Mouse (Mus musculus): Measurements from ENCODE around the gene Tfap2a. TPM values are rescaled to one million over a fixed set of nuclear protein-coding genes. Genes with fewer than 3 reads are reported as not detected.

Tfap2a gene
- polyA plus RNA-seq, 1 experiment from 2014 or later: 8.4 TPM

GRCm38 (mm10) chr13:40707646-40708045, 30.5 kb downstream of the Tfap2a start:
- Histone ChIP-seq H3K4me1 (ENCODE audit: control insufficient read depth, insufficient read depth, low read length) (peaks cover 8% of the 10 kb centered on the region; the same call in 1 of the 2 replicates), H3K36me3 (replicated peaks; ENCODE audit: control insufficient read depth, insufficient read depth, low read depth, low read length) (no peaks in the 10 kb centered on the region)
- peak; percentile 1 for DNase-seq (ENCODE audit: low spot score)

GRCm38 (mm10) chr13:40706612-40707011, 31.6 kb downstream of the Tfap2a start:
- Histone ChIP-seq H3K9ac (replicated peaks; ENCODE audit: low read length) (no peak overlapping the region), H3K27ac (replicated peaks; ENCODE audit: low read depth, low read length) (no peak overlapping the region), H3K36me3 (replicated peaks; ENCODE audit: control insufficient read depth, insufficient read depth, low read depth, low read length) (no peaks in the 10 kb centered on the region), H3K4me1 (ENCODE audit: control insufficient read depth, insufficient read depth, low read length) (peaks cover 8% of the 10 kb centered on the region; the same call in 1 of the 2 replicates), H3K4me3 (ENCODE audit: low read depth, low read length) (no peak overlapping the region), H3K4me2 (ENCODE audit: low read depth, low read length) (no peak overlapping the region), H3K27me3 (ENCODE audit: control insufficient read depth, insufficient read depth, low read length) (peaks cover 49% of the 10 kb centered on the region), H3K9me3 (replicated peaks; ENCODE audit: control insufficient read depth, low read length) (no peaks in the 10 kb centered on the region)
- 3% methylated on average over 5 of the region's 5 CpGs for WGBS
- ATAC-seq (replicated peaks; ENCODE audit: insufficient number of reproducible peaks, low FRiP score, low TSS enrichment, low read depth) (no peak), DNase-seq (ENCODE audit: low spot score) (peak; percentile 9)

More at GRCm38 (mm10) chr13:40707646-40708045, 30.5 kb downstream of the Tfap2a start:
- H3K27me3 ChIP-seq (ENCODE audit: control insufficient read depth, insufficient read depth, low read length): peaks cover 49% of the 10 kb centered on the region
- no peak for ATAC-seq (replicated peaks; ENCODE audit: insufficient number of reproducible peaks, low FRiP score, low TSS enrichment, low read depth)
- no peak overlapping the region for H3K4me3 ChIP-seq (ENCODE audit: low read depth, low read length)
- 19% methylated on average over 3 of the region's 3 CpGs for WGBS
- no peak overlapping the region for H3K4me2 ChIP-seq (ENCODE audit: low read depth, low read length)
- no peaks in the 10 kb centered on the region for H3K9me3 ChIP-seq (replicated peaks; ENCODE audit: control insufficient read depth, low read length)
- no peak overlapping the region for H3K9ac ChIP-seq (replicated peaks; ENCODE audit: low read length)
- H3K27ac ChIP-seq (replicated peaks; ENCODE audit: low read depth, low read length): no peak overlapping the region

DNA sequence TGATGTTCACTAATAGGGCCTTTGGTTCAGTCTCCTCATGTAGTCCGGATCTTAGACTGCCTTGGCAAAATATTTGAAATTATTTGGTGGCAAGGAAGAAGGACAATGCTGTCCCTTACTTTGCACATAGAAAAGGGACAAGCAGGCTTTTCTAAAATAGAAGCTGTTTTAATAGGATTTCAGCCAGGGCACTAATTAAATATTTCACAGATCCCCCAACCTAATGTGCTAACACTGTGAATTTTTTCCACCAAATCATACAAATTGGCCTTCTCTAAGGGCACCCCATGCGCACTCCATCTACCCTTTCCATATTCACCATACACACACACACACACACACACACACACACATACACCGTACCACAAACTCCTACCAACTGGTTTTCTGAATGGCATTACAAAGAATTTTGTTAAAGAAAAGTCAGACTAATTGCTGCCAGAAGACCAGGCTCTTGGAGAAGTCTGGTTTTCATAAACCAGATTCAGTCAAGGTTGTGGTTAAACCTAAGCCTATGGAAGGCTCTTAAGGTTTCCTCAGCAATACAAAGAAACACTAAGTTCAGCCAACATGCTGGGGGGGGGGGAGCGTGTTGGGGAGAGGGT, 32.3 kb downstream of the Tfap2a start:
- no peak overlapping the region for H3K27ac ChIP-seq (replicated peaks; ENCODE audit: low read depth, low read length)
- H3K4me3 ChIP-seq (ENCODE audit: low read depth, low read length): no peak overlapping the region
- peak; percentile 74 for DNase-seq (ENCODE audit: low spot score)
- peaks cover 51% of the 10 kb centered on the region for H3K27me3 ChIP-seq (ENCODE audit: control insufficient read depth, insufficient read depth, low read length)
- WGBS: 6% methylated on average over 4 of the region's 4 CpGs
- H3K4me2 ChIP-seq (ENCODE audit: low read depth, low read length): no peak overlapping the region
- H3K4me1 ChIP-seq (ENCODE audit: control insufficient read depth, insufficient read depth, low read length): peaks cover 8% of the 10 kb centered on the region; the same call in 1 of the 2 replicates
- no peaks in the 10 kb centered on the region for H3K9me3 ChIP-seq (replicated peaks; ENCODE audit: control insufficient read depth, low read length)
- no peak overlapping the region for H3K9ac ChIP-seq (replicated peaks; ENCODE audit: low read length)
- no peaks in the 10 kb centered on the region for H3K36me3 ChIP-seq (replicated peaks; ENCODE audit: control insufficient read depth, insufficient read depth, low read depth, low read length)
- no peak for ATAC-seq (replicated peaks; ENCODE audit: insufficient number of reproducible peaks, low FRiP score, low TSS enrichment, low read depth)

- Histone ChIP-seq H3K27me3 (ENCODE audit: control insufficient read depth, insufficient read depth, low read length) (peaks cover 51% of the 10 kb centered on the region), H3K9me3 (replicated peaks; ENCODE audit: control insufficient read depth, low read length) (no peaks in the 10 kb centered on the region), H3K4me3 (ENCODE audit: low read depth, low read length) (peak overlapping the region; percentile 21), H3K9ac (replicated peaks; ENCODE audit: low read length) (no peak overlapping the region; the same call in 1 of the 2 replicates), H3K36me3 (replicated peaks; ENCODE audit: control insufficient read depth, insufficient read depth, low read depth, low read length) (no peaks in the 10 kb centered on the region), H3K27ac (replicated peaks; ENCODE audit: low read depth, low read length) (no peak overlapping the region), H3K4me2 (ENCODE audit: low read depth, low read length) (peak overlapping the region; percentile 43), H3K4me1 (ENCODE audit: control insufficient read depth, insufficient read depth, low read length) (peaks cover 8% of the 10 kb centered on the region; the same call in 1 of the 2 replicates)
- no peak for ATAC-seq (replicated peaks; ENCODE audit: insufficient number of reproducible peaks, low FRiP score, low TSS enrichment, low read depth)
- DNase-seq (ENCODE audit: low spot score): peak; percentile 64
- under 1% methylated on average over 28 of the region's 28 CpGs for WGBS
These were observed 33.2 kb downstream of the Tfap2a start for GRCm38 (mm10) chr13:40704864-40705455.

DNA sequence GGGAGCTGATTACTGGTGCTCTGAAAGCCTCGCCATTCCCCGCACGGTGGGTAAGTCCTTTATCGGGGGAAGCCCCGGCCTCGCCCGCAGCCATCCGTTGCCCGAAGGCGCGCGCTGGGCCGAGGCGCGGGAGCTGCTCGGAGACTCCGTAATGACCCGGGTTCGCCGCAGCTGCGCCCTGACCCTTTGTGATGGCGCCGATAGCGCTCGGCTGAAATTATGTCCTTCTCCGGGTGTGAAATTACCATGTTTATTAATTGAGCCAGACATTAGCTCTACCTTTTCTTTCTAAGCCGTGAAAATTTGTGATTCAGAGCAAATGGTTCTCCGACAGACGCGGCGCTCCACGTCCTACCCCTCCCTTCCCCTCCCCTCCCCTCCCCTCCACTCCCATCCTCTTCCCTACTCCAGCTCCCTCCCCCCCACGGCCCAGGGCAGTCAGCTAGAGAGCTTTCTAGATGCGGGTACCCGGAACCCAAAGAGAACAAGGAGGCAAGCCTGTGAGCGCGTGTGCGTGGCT, 34.1 kb downstream of the Tfap2a start:
- H3K4me3 ChIP-seq (ENCODE audit: low read depth, low read length): peak overlapping the region; percentile 28

GRCm38 (mm10) chr13:40703123-40703797, 34.9 kb downstream of the Tfap2a start:
- Histone ChIP-seq H3K4me1 (ENCODE audit: control insufficient read depth, insufficient read depth, low read length) (peaks cover 6% of the 10 kb centered on the region; the same call in 1 of the 2 replicates), H3K9me3 (replicated peaks; ENCODE audit: control insufficient read depth, low read length) (no peaks in the 10 kb centered on the region), H3K27ac (replicated peaks; ENCODE audit: low read depth, low read length) (no peak overlapping the region), H3K27me3 (ENCODE audit: control insufficient read depth, insufficient read depth, low read length) (peaks cover 50% of the 10 kb centered on the region), H3K4me3 (ENCODE audit: low read depth, low read length) (no peak overlapping the region), H3K4me2 (ENCODE audit: low read depth, low read length) (no peak overlapping the region), H3K9ac (replicated peaks; ENCODE audit: low read length) (no peak overlapping the region), H3K36me3 (replicated peaks; ENCODE audit: control insufficient read depth, insufficient read depth, low read depth, low read length) (no peaks in the 10 kb centered on the region)
- DNase-seq (ENCODE audit: low spot score): peak; percentile 42
- no peak for ATAC-seq (replicated peaks; ENCODE audit: insufficient number of reproducible peaks, low FRiP score, low TSS enrichment, low read depth)
- 3% methylated on average over 19 of the region's 19 CpGs for WGBS

More for the DNA sequence above, 34.1 kb downstream of the Tfap2a start:
- Histone ChIP-seq H3K27ac (replicated peaks; ENCODE audit: low read depth, low read length) (no peak overlapping the region; the same call in 1 of the 2 replicates), H3K9ac (replicated peaks; ENCODE audit: low read length) (peak overlapping the region; percentile 9; the same call in 1 of the 2 replicates), H3K4me2 (ENCODE audit: low read depth, low read length) (peak overlapping the region; percentile 43), H3K27me3 (ENCODE audit: control insufficient read depth, insufficient read depth, low read length) (peaks cover 50% of the 10 kb centered on the region), H3K9me3 (replicated peaks; ENCODE audit: control insufficient read depth, low read length) (no peaks in the 10 kb centered on the region), H3K4me1 (ENCODE audit: control insufficient read depth, insufficient read depth, low read length) (peaks cover 6% of the 10 kb centered on the region; the same call in 1 of the 2 replicates), H3K36me3 (replicated peaks; ENCODE audit: control insufficient read depth, insufficient read depth, low read depth, low read length) (no peaks in the 10 kb centered on the region)
- ATAC-seq (replicated peaks; ENCODE audit: insufficient number of reproducible peaks, low FRiP score, low TSS enrichment, low read depth) (peak; percentile 27; the same call in 1 of the 2 replicates), DNase-seq (ENCODE audit: low spot score) (peak; percentile 67)
- WGBS: under 1% methylated on average over 38 of the region's 38 CpGs

- Histone ChIP-seq H3K27me3 (ENCODE audit: control insufficient read depth, insufficient read depth, low read length) (peaks cover 46% of the 10 kb centered on the region), H3K27ac (replicated peaks; ENCODE audit: low read depth, low read length) (no peak overlapping the region), H3K4me1 (ENCODE audit: control insufficient read depth, insufficient read depth, low read length) (peaks cover 6% of the 10 kb centered on the region; the same call in 1 of the 2 replicates), H3K36me3 (replicated peaks; ENCODE audit: control insufficient read depth, insufficient read depth, low read depth, low read length) (no peaks in the 10 kb centered on the region), H3K9ac (replicated peaks; ENCODE audit: low read length) (no peak overlapping the region), H3K9me3 (replicated peaks; ENCODE audit: control insufficient read depth, low read length) (no peaks in the 10 kb centered on the region), H3K4me2 (ENCODE audit: low read depth, low read length) (no peak overlapping the region), H3K4me3 (ENCODE audit: low read depth, low read length) (no peak overlapping the region)
- peak; percentile 14 for DNase-seq (ENCODE audit: low spot score)
- 6% methylated on average over 30 of the region's 30 CpGs for WGBS
- no peak for ATAC-seq (replicated peaks; ENCODE audit: insufficient number of reproducible peaks, low FRiP score, low TSS enrichment, low read depth)
These were observed 35.6 kb downstream of the Tfap2a start for GRCm38 (mm10) chr13:40702361-40703122.

All from embryonic facial prominence, embryonic 11.5 days (tissue).